Mouse (Mus musculus) adrenal gland, postnatal 36 days (tissue): Measurements from ENCODE around the gene Ptpn5. TPM values are rescaled to one million over a fixed set of nuclear protein-coding genes. Genes with fewer than 3 reads are reported as not detected.

Experiments
- DNase-seq, 2 experiments: peaks; one replicate each; pipeline ENCODE4 v3.0.0; 2021; ENCODE audit warnings: mixed read lengths in 1 of 2
- long read RNA-seq, 2 experiments: library from polyadenylated mRNA; stranded (forward); transcript quantifications; one replicate each; pipeline ENCODE4 v2.0.0; 2021; ENCODE audit warnings: borderline sequencing depth in 2 of 2
- total RNA-seq, 2 experiments: library from RNA; stranded (reverse); gene quantifications; 2 replicates each; pipeline ENCODE4 v1.2.3; 2021

Gene Ptpn5
- 1 to 10 TPM in 1 of 2 experiments, under 1 TPM in 1; 0.53 to 1.1 TPM for total RNA-seq
- long read RNA-seq, experiment 1: 0 reads
- long read RNA-seq, experiment 2: 0 reads

- DNase-seq: no peak
Measured at GRCm38 (mm10) chr7:47133331-47133730, at the start of gene Ptpn5. TSS of gene Ptpn5 (minus strand) at chr7:47133684.

GRCm38 (mm10) chr7:47170814-47171213 is 37.3 kb upstream of the Ptpn5 start:
- no peak for DNase-seq

- DNase-seq: no peak
Measured at GRCm38 (mm10) chr7:47165028-47165427, 31.5 kb upstream of the Ptpn5 start.

GRCm38 (mm10) chr7:47163203-47163602 is 29.7 kb upstream of the Ptpn5 start:
- no peak for DNase-seq

GRCm38 (mm10) chr7:47158451-47158850 is 25.0 kb upstream of the Ptpn5 start:
- DNase-seq: no peak

- DNase-seq: no peak
Measured at GRCm38 (mm10) chr7:47157743-47158142, 24.3 kb upstream of the Ptpn5 start.

- no peak for DNase-seq
Measured at GRCm38 (mm10) chr7:47155849-47156248, 22.4 kb upstream of the Ptpn5 start.

GRCm38 (mm10) chr7:47155396-47155795 is 21.9 kb upstream of the Ptpn5 start:
- DNase-seq: no peak

GRCm38 (mm10) chr7:47150420-47151061 is 17.1 kb upstream of the Ptpn5 start:
- DNase-seq: peak; percentile 33 to 46

- DNase-seq: no peak
Measured at GRCm38 (mm10) chr7:47148298-47148697, 14.8 kb upstream of the Ptpn5 start.

- peak; percentile 60 to 73 for DNase-seq
Measured at GRCm38 (mm10) chr7:47146034-47146812, 12.7 kb upstream of the Ptpn5 start.

- DNase-seq: peak; percentile 6 to 23
Measured at GRCm38 (mm10) chr7:47144299-47144698, 10.8 kb upstream of the Ptpn5 start.

- DNase-seq: no peak
Measured at GRCm38 (mm10) chr7:47139823-47140325, 6.4 kb upstream of the Ptpn5 start.

- DNase-seq: no peak
Measured at GRCm38 (mm10) chr7:47134570-47134969, 1.1 kb upstream of the Ptpn5 start.

- DNase-seq: no peak
Measured at GRCm38 (mm10) chr7:47132931-47133260, 588 bp downstream of the Ptpn5 start.

- DNase-seq: peak; percentile 27 to 28
Measured at GRCm38 (mm10) chr7:47132180-47132930, 1.1 kb downstream of the Ptpn5 start.

- no peak for DNase-seq
Measured at GRCm38 (mm10) chr7:47131840-47132179, 1.7 kb downstream of the Ptpn5 start.

GRCm38 (mm10) chr7:47131258-47131657 is 2.2 kb downstream of the Ptpn5 start:
- no peak for DNase-seq

- DNase-seq: no peak
Measured at GRCm38 (mm10) chr7:47122026-47122425, 11.5 kb downstream of the Ptpn5 start.

- DNase-seq: no peak
Measured at GRCm38 (mm10) chr7:47116666-47117065, 16.8 kb downstream of the Ptpn5 start.

GRCm38 (mm10) chr7:47115491-47115890 is 18.0 kb downstream of the Ptpn5 start:
- no peak for DNase-seq

- DNase-seq: no peak
Measured at GRCm38 (mm10) chr7:47113383-47113782, 20.1 kb downstream of the Ptpn5 start.

- DNase-seq: no peak
Measured at GRCm38 (mm10) chr7:47112036-47112435, 21.4 kb downstream of the Ptpn5 start.
